Mouse (Mus musculus): ENCODE data around the gene Shmt1. TPM values are rescaled to one million over a fixed set of nuclear protein-coding genes. Genes with fewer than 3 reads are reported as not detected.
A peak's percentile ranks its signal among the peaks of the same experiment; 100 is the strongest.

Shmt1 gene
- total and polyA plus RNA-seq, 3 experiments: 11.1 to 107 (median 22.2) TPM

DNA sequence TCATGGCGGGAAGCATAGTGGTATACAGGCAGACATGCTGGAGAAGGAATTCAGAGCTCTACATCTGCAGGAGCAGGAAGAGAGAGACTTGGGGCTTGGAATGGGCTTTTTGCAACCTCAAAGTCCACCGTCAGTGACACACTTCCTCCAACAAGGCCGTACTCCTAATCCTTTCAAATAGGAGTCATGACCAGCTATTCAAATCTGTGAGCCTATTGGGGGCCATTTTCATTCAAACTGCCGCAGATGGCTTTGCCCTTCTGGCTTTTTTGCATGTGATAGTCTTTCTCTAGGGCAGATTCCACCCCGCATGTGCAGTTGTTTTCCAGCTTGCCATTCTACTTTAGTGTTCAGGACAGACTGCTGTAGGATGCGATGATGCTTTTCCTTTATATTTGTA, 25.4 kb upstream of the Shmt1 start:
- ATAC-seq (ENCODE audit: extremely low read depth, insufficient number of reproducible peaks, low FRiP score, poor library complexity, severe bottlenecking) (no peak), DNase-seq (ENCODE audit: low spot score) (no peak)
- Histone ChIP-seq H3K36me3 (replicated peaks) (peaks cover 68% of the 10 kb centered on the region), H3K4me3 (ENCODE audit: low read depth, low read length) (no peak overlapping the region), H3K4me1 (ENCODE audit: insufficient read depth, low read depth, low read length) (peaks cover 25% of the 10 kb centered on the region), H3K9me3 (replicated peaks) (no peaks in the 10 kb centered on the region), H3K27me3 (ENCODE audit: insufficient read depth, low read length) (no peaks in the 10 kb centered on the region)
- TF ChIP-seq CTCF (IDR thresholded peaks at IDR 0.05; ENCODE audit: low read depth, low read length): no peak
- no peak for TF ChIP-seq POLR2AphosphoS5 (IDR thresholded peaks at IDR 0.05; ENCODE audit: insufficient replicate concordance, low read depth, low read length)
- no peak for TF ChIP-seq GATA1 (IDR thresholded peaks at IDR 0.05; ENCODE audit: borderline replicate concordance, low read length)
- TF ChIP-seq TAL1 (conservative IDR thresholded peaks at IDR 0.05; ENCODE audit: low read depth, low read length): no peak
- TF ChIP-seq GATA2 (IDR thresholded peaks at IDR 0.05; ENCODE audit: borderline replicate concordance, low read depth, low read length): no peak

GRCm38 (mm10) chr11:60830433-60831052, 19.0 kb upstream of the Shmt1 start, which contains the start of gene Dhrs7b:
Dhrs7b (plus strand) TSS chr11:60830631.
- Histone ChIP-seq H3K9me3 (replicated peaks) (no peaks in the 10 kb centered on the region), H3K36me3 (replicated peaks) (peaks cover 30% of the 10 kb centered on the region), H3K4me1 (ENCODE audit: insufficient read depth, low read depth, low read length) (peaks cover 25% of the 10 kb centered on the region), H3K4me3 (ENCODE audit: low read depth, low read length) (peak within 1 kb of the TSS; percentile 84), H3K27me3 (ENCODE audit: insufficient read depth, low read length) (peaks cover 4% of the 10 kb centered on the region; the same call in 1 of the 2 replicates)
- peak; percentile 84 for DNase-seq (ENCODE audit: low spot score)
- TF ChIP-seq POLR2AphosphoS5 (IDR thresholded peaks at IDR 0.05; ENCODE audit: insufficient replicate concordance, low read depth, low read length) (0 out of 2 replicates have a peak, but pooled peaks have one; percentile 35), TAL1 (conservative IDR thresholded peaks at IDR 0.05; ENCODE audit: low read depth, low read length) (no peak), GATA1 (IDR thresholded peaks at IDR 0.05; ENCODE audit: borderline replicate concordance, low read length) (no peak), CTCF (IDR thresholded peaks at IDR 0.05; ENCODE audit: low read depth, low read length) (no peak)
- peak; percentile 95 for ATAC-seq (ENCODE audit: extremely low read depth, insufficient number of reproducible peaks, low FRiP score, poor library complexity, severe bottlenecking)

GRCm38 (mm10) chr11:60828903-60829302, 17.4 kb upstream of the Shmt1 start:
- peaks cover 19% of the 10 kb centered on the region for H3K36me3 ChIP-seq (replicated peaks)
- DNase-seq (ENCODE audit: low spot score): no peak
- H3K27me3 ChIP-seq (ENCODE audit: insufficient read depth, low read length): peaks cover 4% of the 10 kb centered on the region; the same call in 1 of the 2 replicates
- no peak overlapping the region for H3K4me3 ChIP-seq (ENCODE audit: low read depth, low read length)
- TF ChIP-seq POLR2AphosphoS5 (IDR thresholded peaks at IDR 0.05; ENCODE audit: insufficient replicate concordance, low read depth, low read length) (no peak), TAL1 (conservative IDR thresholded peaks at IDR 0.05; ENCODE audit: low read depth, low read length) (no peak), CTCF (IDR thresholded peaks at IDR 0.05; ENCODE audit: low read depth, low read length) (no peak)
- no peaks in the 10 kb centered on the region for H3K9me3 ChIP-seq (replicated peaks)
- ATAC-seq (ENCODE audit: extremely low read depth, insufficient number of reproducible peaks, low FRiP score, poor library complexity, severe bottlenecking): no peak
- peaks cover 25% of the 10 kb centered on the region for H3K4me1 ChIP-seq (ENCODE audit: insufficient read depth, low read depth, low read length)

- Histone ChIP-seq H3K27me3 (ENCODE audit: insufficient read depth, low read length) (peaks cover 4% of the 10 kb centered on the region; the same call in 1 of the 2 replicates), H3K36me3 (replicated peaks) (peaks cover 10% of the 10 kb centered on the region), H3K4me1 (ENCODE audit: insufficient read depth, low read depth, low read length) (peaks cover 23% of the 10 kb centered on the region), H3K9me3 (replicated peaks) (no peaks in the 10 kb centered on the region), H3K4me3 (ENCODE audit: low read depth, low read length) (no peak overlapping the region)
- TF ChIP-seq TAL1 (conservative IDR thresholded peaks at IDR 0.05; ENCODE audit: low read depth, low read length) (no peak), POLR2AphosphoS5 (IDR thresholded peaks at IDR 0.05; ENCODE audit: insufficient replicate concordance, low read depth, low read length) (no peak), GATA1 (IDR thresholded peaks at IDR 0.05; ENCODE audit: borderline replicate concordance, low read length) (no peak), GATA2 (IDR thresholded peaks at IDR 0.05; ENCODE audit: borderline replicate concordance, low read depth, low read length) (no peak), CTCF (IDR thresholded peaks at IDR 0.05; ENCODE audit: low read depth, low read length) (no peak)
- ATAC-seq (ENCODE audit: extremely low read depth, insufficient number of reproducible peaks, low FRiP score, poor library complexity, severe bottlenecking) (no peak), DNase-seq (ENCODE audit: low spot score) (no peak)
These were observed 15.9 kb upstream of the Shmt1 start for GRCm38 (mm10) chr11:60827241-60827945.

- Histone ChIP-seq H3K4me1 (ENCODE audit: insufficient read depth, low read depth, low read length) (peaks cover 16% of the 10 kb centered on the region), H3K4me3 (ENCODE audit: low read depth, low read length) (no peak overlapping the region), H3K36me3 (replicated peaks) (peaks cover 4% of the 10 kb centered on the region), H3K9me3 (replicated peaks) (no peaks in the 10 kb centered on the region), H3K27me3 (ENCODE audit: insufficient read depth, low read length) (peaks cover 4% of the 10 kb centered on the region; the same call in 1 of the 2 replicates)
- TF ChIP-seq TAL1 (conservative IDR thresholded peaks at IDR 0.05; ENCODE audit: low read depth, low read length) (no peak), GATA1 (IDR thresholded peaks at IDR 0.05; ENCODE audit: borderline replicate concordance, low read length) (no peak), CTCF (IDR thresholded peaks at IDR 0.05; ENCODE audit: low read depth, low read length) (no peak), POLR2AphosphoS5 (IDR thresholded peaks at IDR 0.05; ENCODE audit: insufficient replicate concordance, low read depth, low read length) (no peak), GATA2 (IDR thresholded peaks at IDR 0.05; ENCODE audit: borderline replicate concordance, low read depth, low read length) (no peak)
- ATAC-seq (ENCODE audit: extremely low read depth, insufficient number of reproducible peaks, low FRiP score, poor library complexity, severe bottlenecking) (no peak), DNase-seq (ENCODE audit: low spot score) (no peak)
These were observed 15.2 kb upstream of the Shmt1 start for GRCm38 (mm10) chr11:60826700-60827099.

- H3K4me3 ChIP-seq (ENCODE audit: low read depth, low read length): no peak overlapping the region
- DNase-seq (ENCODE audit: low spot score) (no peak), ATAC-seq (ENCODE audit: extremely low read depth, insufficient number of reproducible peaks, low FRiP score, poor library complexity, severe bottlenecking) (no peak)
- TF ChIP-seq TAL1 (conservative IDR thresholded peaks at IDR 0.05; ENCODE audit: low read depth, low read length): no peak
- no peak for TF ChIP-seq GATA2 (IDR thresholded peaks at IDR 0.05; ENCODE audit: borderline replicate concordance, low read depth, low read length)
- no peak for TF ChIP-seq GATA1 (IDR thresholded peaks at IDR 0.05; ENCODE audit: borderline replicate concordance, low read length)
- no peak for TF ChIP-seq CTCF (IDR thresholded peaks at IDR 0.05; ENCODE audit: low read depth, low read length)
- TF ChIP-seq POLR2AphosphoS5 (IDR thresholded peaks at IDR 0.05; ENCODE audit: insufficient replicate concordance, low read depth, low read length): no peak
- no peaks in the 10 kb centered on the region for H3K9me3 ChIP-seq (replicated peaks)
- H3K27me3 ChIP-seq (ENCODE audit: insufficient read depth, low read length): peaks cover 6% of the 10 kb centered on the region; the same call in 1 of the 2 replicates
- peaks cover 10% of the 10 kb centered on the region; the same call in 1 of the 2 replicates for H3K4me1 ChIP-seq (ENCODE audit: insufficient read depth, low read depth, low read length)
- H3K36me3 ChIP-seq (replicated peaks): no peaks in the 10 kb centered on the region
These were observed 13.7 kb upstream of the Shmt1 start for GRCm38 (mm10) chr11:60825191-60825590.
